In the genomic region with DNA sequence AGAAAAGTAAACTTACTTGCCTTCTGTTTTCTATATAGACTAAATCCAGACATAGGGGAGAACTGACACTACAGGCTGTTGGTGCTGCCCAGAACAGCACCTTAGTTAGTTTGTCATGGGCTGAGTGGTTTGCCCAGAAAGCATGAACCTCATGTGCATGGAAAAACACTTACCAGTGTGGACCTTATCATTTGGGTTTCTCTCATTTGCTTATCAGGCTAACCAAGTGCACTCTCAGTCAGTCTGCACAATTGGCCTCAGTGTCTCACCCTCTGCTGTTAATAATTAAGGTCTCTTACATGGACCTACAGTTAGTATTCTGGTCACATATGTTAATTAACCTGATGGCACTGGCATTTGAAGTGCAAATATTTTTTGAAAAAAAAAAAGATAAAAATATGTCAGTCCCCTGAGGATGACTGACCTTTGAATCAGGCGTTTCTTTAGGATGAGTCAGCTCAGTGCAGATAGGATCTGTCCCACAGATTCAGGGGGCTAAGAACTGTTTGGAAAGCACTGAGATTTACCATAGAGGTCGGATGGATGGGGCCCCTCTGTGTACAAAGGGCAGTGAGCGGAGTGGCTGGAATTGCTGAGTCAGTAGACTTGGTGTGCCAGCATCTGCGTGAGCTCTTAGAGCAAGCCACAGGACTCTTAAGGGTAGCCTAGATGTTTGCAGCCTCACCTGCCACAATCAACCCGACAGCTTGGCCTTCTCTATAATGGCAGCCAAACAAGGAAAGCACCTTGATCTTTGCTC, we compare ENCODE assay signal across 10 mouse cellular contexts. TPM values are rescaled to one million over a fixed set of nuclear protein-coding genes. Genes with fewer than 3 reads are reported as not detected.
DNase-seq lines count a peak whose midpoint lies in the region; ATAC-seq and TF ChIP-seq lines count a peak whose summit lies in the region.
"Had no signal": no experiment of that assay in that cellular context is flagged by ENCODE, and none has a peak within 500 bp of the region (broad histone marks: within the 10 kb centered on the region; RNA-seq: fewer than 3 reads in every experiment).

No protein-coding gene starts in this region.

- peaks cover 91% of the 10 kb centered on the region for H3K79me3 ChIP-seq in C2C12 (ENCODE audit: low read depth)

- no peak overlapping the region for H3K4me3 ChIP-seq in heart, embryonic 12.5 days
- no peak overlapping the region for H3K4me3 ChIP-seq in C2C12 (ENCODE audit: insufficient read depth, poor library complexity, severe bottlenecking)
- no peak overlapping the region for H3K4me3 ChIP-seq in liver, embryonic 15.5 days (replicated peaks)
- H3K4me3 ChIP-seq: megakaryocyte, embryonic 14.5 days had no signal

- TF ChIP-seq CTCF in C2C12 (IDR thresholded peaks at IDR 0.05; ENCODE audit: control insufficient read depth, insufficient read depth, insufficient read length), result no peak

- peak overlapping the region; percentile 85 for H3K27ac ChIP-seq in heart, embryonic 12.5 days (ENCODE audit: poor library complexity, severe bottlenecking)
- H3K27ac ChIP-seq in liver, embryonic 15.5 days (replicated peaks), result peak overlapping the region; percentile 49

- 25% methylated on average over 5 of the region's 5 CpGs for WGBS in heart, embryonic 12.5 days
- 29% methylated on average over 5 of the region's 5 CpGs for WGBS in liver, embryonic 15.5 days (ENCODE audit: insufficient replicate concordance)

- H3K27me3 ChIP-seq in heart, embryonic 12.5 days (replicated peaks), result no peaks in the 10 kb centered on the region
- no peaks in the 10 kb centered on the region for H3K27me3 ChIP-seq in C2C12 (ENCODE audit: control insufficient read depth, insufficient read depth, insufficient read length)
- no peaks in the 10 kb centered on the region for H3K27me3 ChIP-seq in liver, embryonic 15.5 days
- H3K27me3 ChIP-seq: megakaryocyte, embryonic 14.5 days had no signal

- intact Hi-C loops in heart, postnatal 14 days (cut with DNase I), result no loop called here

- no peaks in the 10 kb centered on the region for H3K36me3 ChIP-seq in heart, embryonic 12.5 days
- peaks cover 64% of the 10 kb centered on the region for H3K36me3 ChIP-seq in C2C12 (ENCODE audit: control insufficient read depth, insufficient read depth)
- no peaks in the 10 kb centered on the region for H3K36me3 ChIP-seq in liver, embryonic 15.5 days (replicated peaks)

- H3K4me1 ChIP-seq in heart, embryonic 12.5 days (replicated peaks), result peaks cover 70% of the 10 kb centered on the region
- peaks cover 38% of the 10 kb centered on the region for H3K4me1 ChIP-seq in liver, embryonic 15.5 days (replicated peaks)

- DNase-seq in heart, postnatal 14 days, result no peak
- DNase-seq in adrenal gland, postnatal 25 days, result peak; percentile 18
- DNase-seq in ovary, adult 18-20 months (ENCODE audit: low spot score), result no peak
- DNase-seq in right cerebral cortex, postnatal 4 days, result no peak
- DNase-seq in right cerebral cortex, postnatal 14 days, result no peak
- DNase-seq: thymus, adult 2 months had no signal

- peak; percentile 62; the same call in 1 of the 2 replicates for ATAC-seq in heart, embryonic 12.5 days (ENCODE audit: insufficient number of reproducible peaks, low FRiP score)
- ATAC-seq in liver, embryonic 15.5 days (ENCODE audit: insufficient read depth), result peak; percentile 81

- peak overlapping the region; percentile 22 for H3ac ChIP-seq in C2C12 (ENCODE audit: control insufficient read depth, insufficient read length, low read depth)

- no peaks in the 10 kb centered on the region for H3K9me3 ChIP-seq in heart, embryonic 12.5 days (replicated peaks)
- H3K9me3 ChIP-seq in liver, embryonic 15.5 days (replicated peaks), result no peaks in the 10 kb centered on the region
- H3K9me3 ChIP-seq: megakaryocyte, embryonic 14.5 days had no signal

- peak overlapping the region; percentile 20; the same call in 1 of the 2 replicates for H3K4me2 ChIP-seq in heart, embryonic 12.5 days
- peak overlapping the region; percentile 6 for H3K4me2 ChIP-seq in liver, embryonic 15.5 days

- H3K9ac ChIP-seq in heart, embryonic 12.5 days, result no peak overlapping the region
- 0 out of 2 replicates have a peak overlapping the region, but pooled peaks have one; percentile 13 for H3K9ac ChIP-seq in liver, embryonic 15.5 days

- H3K79me2 ChIP-seq in C2C12 (ENCODE audit: control insufficient read depth, insufficient read depth), result peaks cover 98% of the 10 kb centered on the region

TF ChIP-seq in C2C12, 6 proteins besides CTCF, POLR2A, EP300 and RAD21:
- TF ChIP-seq MAX (IDR thresholded peaks at IDR 0.05) (no peak), CEBPB (IDR thresholded peaks at IDR 0.05; ENCODE audit: low read depth) (no peak), MYOD1 (IDR thresholded peaks at IDR 0.05; ENCODE audit: control insufficient read depth, insufficient read length, low read depth) (peak; percentile 15), FOSL1 (IDR thresholded peaks at IDR 0.05; ENCODE audit: insufficient read depth, low read length, poor library complexity, severe bottlenecking) (peak; percentile 93), USF1 (IDR thresholded peaks at IDR 0.05; ENCODE audit: low read depth) (no peak)

RNA-seq across cellular contexts. Expression of a gene that starts 39.8 kb away (rescaled TPM):
- polyA plus RNA-seq in heart, embryonic 12.5 days (2016; fragmentation: Nextera tagmentation; extraction: Ambion mirVana), result 12.6 and 14.7 TPM in 2 replicates
- 100 to 1,000 TPM; 176 to 186 TPM for total RNA-seq in heart, postnatal 14 days (2021)
- polyA plus RNA-seq in C2C12 (2012; fragmentation: generic; extraction: Trizol), result 292 TPM
- total RNA-seq in adrenal gland, postnatal 25 days (2021), result 43.3 and 44.0 TPM in 2 replicates
- 10.5 and 10.8 TPM in 2 replicates for polyA plus RNA-seq in liver, embryonic 15.5 days (2015; fragmentation: Nextera tagmentation; extraction: Ambion mirVana)

Comparison
In these comparisons a context has a peak if more than half of its experiments do, and no peak if none do; other contexts are left out.
1. RNA of a gene that starts 39.8 kb away (polyA plus RNA-seq): 292 TPM in C2C12 (single experiment); 12.6 to 14.7 TPM in heart, embryonic 12.5 days and 10.5 to 10.8 TPM in liver, embryonic 15.5 days; every median in the first group is over 10 times any median in the second.